In genomic region chr2:117342547-117343239, GRCm38 (mm10) we compare ENCODE assay signal across 8 mouse cellular contexts. TPM values are rescaled to one million over a fixed set of nuclear protein-coding genes. Genes with fewer than 3 reads are reported as not detected.
A peak's percentile ranks its signal among the peaks of the same experiment; 100 is the strongest.
DNase-seq lines count a peak whose midpoint lies in the region; ATAC-seq and TF ChIP-seq lines count a peak whose summit lies in the region.

Gene Rasgrp1 (minus strand): TSS chr2:117343001.

- H3K4me2 ChIP-seq in intestine, postnatal 0 days (replicated peaks; ENCODE audit: low read depth), result peak within 1 kb of the TSS; percentile 95
- peak within 1 kb of the TSS; percentile 96 for H3K4me2 ChIP-seq in limb, embryonic 12.5 days

- peaks cover 2 to 6% of the 10 kb centered on the region in 2 experiments; a peak in 2 of 4 replicates for H3K4me1 ChIP-seq in ES-E14 (ENCODE audit: control insufficient read depth in 2 of 2, insufficient read depth in 2 of 2, low read length in 2 of 2, poor library complexity in 1 of 2)
- no peaks in the 10 kb centered on the region for H3K4me1 ChIP-seq in brown adipose tissue, adult 24 weeks (ENCODE audit: control insufficient read depth, insufficient read depth, insufficient read length, low read length)
- H3K4me1 ChIP-seq in intestine, postnatal 0 days (replicated peaks; ENCODE audit: control insufficient read depth, insufficient read depth, low read length), result no peaks in the 10 kb centered on the region
- H3K4me1 ChIP-seq in limb, embryonic 12.5 days (replicated peaks), result peaks cover 15% of the 10 kb centered on the region
- peaks cover 15% of the 10 kb centered on the region for H3K4me1 ChIP-seq in midbrain, embryonic 10.5 days

- H3K27ac ChIP-seq in ES-E14 (ENCODE audit: insufficient read depth, low read depth, low read length, poor library complexity, severe bottlenecking), result no peak within 1 kb of the TSS
- H3K27ac ChIP-seq in brown adipose tissue, adult 24 weeks (replicated peaks; ENCODE audit: low read depth, low read length), result no peak within 1 kb of the TSS
- H3K27ac ChIP-seq in intestine, postnatal 0 days (ENCODE audit: low read depth, low read length), result no peak within 1 kb of the TSS
- no peak within 1 kb of the TSS for H3K27ac ChIP-seq in limb, embryonic 12.5 days
- H3K27ac ChIP-seq in midbrain, embryonic 10.5 days (replicated peaks), result peak within 1 kb of the TSS; percentile 65

- no peak for DNase-seq in ES-E14 (ENCODE audit: low read depth, low spot score)
- peak; percentile 10 for DNase-seq in gastrocnemius, postnatal 14 days
- peak; percentile 65 for DNase-seq in midbrain, embryonic 10.5 days (ENCODE audit: low spot score)
- peak; percentile 71 to 81 for DNase-seq in spleen, adult 18-20 months
- no peak for DNase-seq in c-Kit-positive CD71-positive TER-119-positive erythroid progenitor cells, embryonic 14.5 days (ENCODE audit: low spot score)

- intact Hi-C loops in gastrocnemius, postnatal 14 days (cut with DNase I; ENCODE audit: low total_unique reads), result no loop called here

- H3K9ac ChIP-seq in ES-E14 (ENCODE audit: insufficient read depth, low read depth, low read length, poor library complexity, severe bottlenecking), result peak within 1 kb of the TSS; percentile 48
- peak within 1 kb of the TSS; percentile 17; the same call in 1 of the 2 replicates for H3K9ac ChIP-seq in intestine, postnatal 0 days (ENCODE audit: low read depth, low read length)
- H3K9ac ChIP-seq in limb, embryonic 12.5 days (replicated peaks), result peak within 1 kb of the TSS; percentile 58

- 2% methylated on average over 56 of the region's 56 CpGs for WGBS in intestine, postnatal 0 days
- 1% methylated on average over 56 of the region's 56 CpGs for WGBS in limb, embryonic 12.5 days
- WGBS in midbrain, embryonic 10.5 days, result 3% methylated on average over 56 of the region's 56 CpGs

- no peaks in the 10 kb centered on the region for H3K9me3 ChIP-seq in ES-E14 (ENCODE audit: control insufficient read depth, insufficient read depth, low read depth, low read length)
- H3K9me3 ChIP-seq in intestine, postnatal 0 days (ENCODE audit: control insufficient read depth), result no peaks in the 10 kb centered on the region
- H3K9me3 ChIP-seq in limb, embryonic 12.5 days, result no peaks in the 10 kb centered on the region
- H3K9me3 ChIP-seq in midbrain, embryonic 10.5 days (replicated peaks), result no peaks in the 10 kb centered on the region

- H3K27me3 ChIP-seq in intestine, postnatal 0 days (replicated peaks; ENCODE audit: control insufficient read depth, insufficient read depth, low read length), result peaks cover 25% of the 10 kb centered on the region
- H3K27me3 ChIP-seq in limb, embryonic 12.5 days, result peaks cover 52% of the 10 kb centered on the region
- H3K27me3 ChIP-seq in midbrain, embryonic 10.5 days (ENCODE audit: low read depth, poor library complexity, severe bottlenecking), result peaks cover 44% of the 10 kb centered on the region

- in situ Hi-C loops in ES-E14 (cut with MboI; ENCODE audit: low sequenced_read_pairs in 2 of 2, unreplicated experiment in 2 of 2), result no loop called here

- peak; percentile 62 for ATAC-seq in intestine, postnatal 0 days
- ATAC-seq in limb, embryonic 12.5 days (ENCODE audit: insufficient number of reproducible peaks, insufficient read depth, low FRiP score, low TSS enrichment, low read depth), result peak; percentile 64

- TF ChIP-seq CTCF in intestine, postnatal 0 days (IDR thresholded peaks at IDR 0.05; ENCODE audit: low read depth), result no peak

- peak within 1 kb of the TSS; percentile 77 to 87 for H3K4me3 ChIP-seq in ES-E14 (ENCODE audit: insufficient read depth in 1 of 2, low read depth in 1 of 2, low read length in 2 of 2, poor library complexity in 1 of 2, severe bottlenecking in 1 of 2)
- peak within 1 kb of the TSS; percentile 55 for H3K4me3 ChIP-seq in brown adipose tissue, adult 24 weeks (ENCODE audit: insufficient read depth, low read depth, low read length)
- peak within 1 kb of the TSS; percentile 57 for H3K4me3 ChIP-seq in intestine, postnatal 0 days (ENCODE audit: low read depth, low read length)
- peak within 1 kb of the TSS; percentile 56 for H3K4me3 ChIP-seq in limb, embryonic 12.5 days (replicated peaks)
- peak within 1 kb of the TSS; percentile 74 for H3K4me3 ChIP-seq in midbrain, embryonic 10.5 days

- no peaks in the 10 kb centered on the region for H3K36me3 ChIP-seq in ES-E14 (ENCODE audit: control insufficient read depth, insufficient read depth, low read length, poor library complexity, severe bottlenecking)
- H3K36me3 ChIP-seq in intestine, postnatal 0 days (ENCODE audit: control insufficient read depth, insufficient read depth), result no peaks in the 10 kb centered on the region
- no peaks in the 10 kb centered on the region for H3K36me3 ChIP-seq in limb, embryonic 12.5 days
- H3K36me3 ChIP-seq in midbrain, embryonic 10.5 days, result no peaks in the 10 kb centered on the region

TF ChIP-seq in ES-E14, 5 proteins besides CTCF, POLR2A, EP300 and RAD21:
- TF ChIP-seq ZNF384 (IDR thresholded peaks at IDR 0.05; ENCODE audit: low read depth, low read length) (no peak), CHD2 (IDR thresholded peaks at IDR 0.05; ENCODE audit: low read depth, low read length) (no peak), ZC3H11A (IDR thresholded peaks at IDR 0.05; ENCODE audit: borderline replicate concordance, low read depth, low read length) (no peak), MAFK (IDR thresholded peaks at IDR 0.05; ENCODE audit: insufficient read depth, low read depth, low read length) (no peak), HCFC1 (IDR thresholded peaks at IDR 0.05; ENCODE audit: borderline replicate concordance, insufficient read depth, low read length) (no peak)
TF ChIP-seq in ES-E14: peak in this region for 0.

RNA-seq across cellular contexts. Expression of gene Rasgrp1, which starts in this region (rescaled TPM):
- total RNA-seq in ES-E14 (2012; rRNA removed), result 0.67 and 1.2 TPM in 2 replicates
- polyA plus RNA-seq in brown adipose tissue, adult 24 weeks (2012; ENCODE audit: insufficient read depth, insufficient read length, missing spikeins), result 0.46 TPM in 1 of 2 replicates, not detected in the other
- under 1 TPM; 0.24 to 0.59 TPM for total RNA-seq in gastrocnemius, postnatal 14 days (2021)
- 0.31 and 0.46 TPM in 2 replicates for polyA plus RNA-seq in intestine, postnatal 0 days (2015; fragmentation: Nextera tagmentation; extraction: Ambion mirVana)
- polyA plus RNA-seq in limb, embryonic 12.5 days (2016; fragmentation: Nextera tagmentation; extraction: Ambion mirVana), result 0.29 and 0.46 TPM in 2 replicates
- polyA plus RNA-seq in midbrain, embryonic 10.5 days (2016; fragmentation: Nextera tagmentation; extraction: Ambion mirVana), result 0.57 and 0.78 TPM in 2 replicates

Comparison
In these comparisons a context has a peak if more than half of its experiments do, and no peak if none do; other contexts are left out.
1. Peak in DNase-seq in gastrocnemius, postnatal 14 days; RNA of the gene not detected or under 1 TPM.
2. Peak in ATAC-seq, H3K4me3 ChIP-seq, H3K9ac ChIP-seq and H3K4me2 ChIP-seq in intestine, postnatal 0 days; RNA of the gene not detected or under 1 TPM.
3. Peak in ATAC-seq, H3K4me3 ChIP-seq, H3K9ac ChIP-seq and H3K4me2 ChIP-seq in limb, embryonic 12.5 days; RNA of the gene not detected or under 1 TPM.
4. Peak in DNase-seq, H3K4me3 ChIP-seq and H3K27ac ChIP-seq in midbrain, embryonic 10.5 days; RNA of the gene not detected or under 1 TPM.
5. DNase-seq: peak in spleen, adult 18-20 months (2 of 2); none in ES-E14 (single experiment) and c-Kit-positive CD71-positive TER-119-positive erythroid progenitor cells, embryonic 14.5 days (single experiment).
6. Peak in every context shown above with its lines, with median percentiles within 50 percentile points of each other: H3K4me3 ChIP-seq and H3K9ac ChIP-seq.